Mouse (Mus musculus): ENCODE results near the gene Adora2a.

DNA sequence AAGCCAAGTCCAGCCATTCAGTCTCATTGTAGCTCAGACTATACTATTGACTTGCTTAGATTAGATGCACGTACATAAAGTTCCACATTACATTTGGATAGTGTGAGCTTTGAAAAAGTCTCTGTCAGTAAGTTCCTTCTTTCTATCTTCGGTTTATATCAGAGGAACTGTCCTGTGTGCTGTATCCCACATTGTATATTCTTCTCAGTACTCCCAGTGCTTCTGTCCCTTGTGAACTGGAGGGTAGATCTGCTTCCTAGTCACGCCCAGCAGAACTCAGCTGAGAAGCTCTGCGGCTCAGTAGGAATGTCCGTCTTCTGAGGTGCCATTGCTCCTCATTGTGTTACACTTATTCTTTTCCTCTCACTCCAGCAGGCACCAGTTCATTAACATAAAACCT lies 18.1 kb upstream of the Adora2a start:
- no peak for TF ChIP-seq CTCF (IDR thresholded peaks at IDR 0.05; ENCODE audit: borderline replicate concordance, extremely low read depth, insufficient read depth, insufficient read length)
- no peak for TF ChIP-seq POLR2A (IDR thresholded peaks at IDR 0.05; ENCODE audit: borderline replicate concordance, extremely low read depth, insufficient read depth, insufficient read length, poor library complexity, severe bottlenecking)
